Mouse (Mus musculus): ENCODE data around the gene Nell2.

GRCm38 (mm10) chr15:95108626-95109025 lies 419.7 kb downstream of the Nell2 start:
- TF ChIP-seq CTCF (conservative IDR thresholded peaks at IDR 0.05 in 1 of 2, IDR thresholded peaks at IDR 0.05 in 1 of 2; ENCODE audit: low read depth in 2 of 2, low read length in 2 of 2) (no peak), RCOR1 (conservative IDR thresholded peaks at IDR 0.05; ENCODE audit: low read depth, low read length) (no peak)

All from CH12.LX (cell line).